Mouse (Mus musculus): Measurements from ENCODE around the gene Hsp90ab1.

DNA sequence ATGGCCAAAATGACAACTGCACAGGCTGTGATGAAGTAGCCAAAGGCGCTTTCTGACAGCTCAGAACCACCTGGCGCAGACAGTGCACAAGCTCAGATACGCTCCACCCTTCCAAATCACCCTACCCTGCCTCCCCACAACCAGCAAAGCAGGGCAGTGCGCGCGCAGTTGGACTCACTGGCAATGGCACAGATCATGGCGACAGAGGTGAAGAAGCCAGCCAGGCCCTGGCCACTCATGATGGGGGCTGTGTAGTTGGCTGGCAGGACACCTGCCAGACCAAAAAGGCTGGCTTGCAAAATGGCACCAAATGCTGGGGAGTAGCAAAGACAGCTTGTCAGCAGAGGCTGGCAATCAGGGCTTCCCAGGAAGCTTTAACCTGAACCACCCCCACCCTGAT lies 16.2 kb upstream of the Hsp90ab1 start:
- TF ChIP-seq POLR2A (IDR thresholded peaks at IDR 0.05; ENCODE audit: borderline replicate concordance, extremely low read depth, insufficient read depth, insufficient read length, poor library complexity, severe bottlenecking) (no peak), CTCF (IDR thresholded peaks at IDR 0.05; ENCODE audit: borderline replicate concordance, extremely low read depth, insufficient read depth, insufficient read length) (no peak)

Data from brain, embryonic 14.5 days (tissue).